Mouse (Mus musculus) naive thymus-derived CD4-positive, alpha-beta T cell, adult 2 months (primary cell): ENCODE results near the gene Tacc2.
A peak's percentile ranks its signal among the peaks of the same experiment; 100 is the strongest.

Experiments
- DNase-seq: peaks from one replicate; pipeline ENCODE4 v3.0.0-alpha.2; 2011; ENCODE audit warnings: low read depth

The Tacc2 gene

DNA sequence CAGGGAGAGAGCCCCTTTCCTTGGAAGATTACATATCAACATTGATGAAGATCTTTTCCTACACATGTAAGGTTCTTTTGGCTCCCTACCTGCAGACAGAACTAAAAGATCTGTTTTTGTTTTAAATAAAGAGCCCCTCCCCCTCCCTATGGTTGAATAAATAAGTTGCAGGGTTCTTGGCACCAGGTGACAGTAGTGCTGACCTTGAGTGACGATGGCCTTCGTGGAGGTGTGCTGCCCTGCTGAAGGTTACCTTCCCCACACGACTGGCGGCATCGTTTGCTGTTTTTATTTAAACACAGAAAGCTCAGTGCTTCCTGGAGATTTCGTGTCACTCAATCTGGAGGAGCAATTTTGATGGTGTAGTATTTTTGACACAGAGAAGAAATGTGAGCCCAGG, 113.6 kb downstream of the Tacc2 start:
- DNase-seq: no peak

DNA sequence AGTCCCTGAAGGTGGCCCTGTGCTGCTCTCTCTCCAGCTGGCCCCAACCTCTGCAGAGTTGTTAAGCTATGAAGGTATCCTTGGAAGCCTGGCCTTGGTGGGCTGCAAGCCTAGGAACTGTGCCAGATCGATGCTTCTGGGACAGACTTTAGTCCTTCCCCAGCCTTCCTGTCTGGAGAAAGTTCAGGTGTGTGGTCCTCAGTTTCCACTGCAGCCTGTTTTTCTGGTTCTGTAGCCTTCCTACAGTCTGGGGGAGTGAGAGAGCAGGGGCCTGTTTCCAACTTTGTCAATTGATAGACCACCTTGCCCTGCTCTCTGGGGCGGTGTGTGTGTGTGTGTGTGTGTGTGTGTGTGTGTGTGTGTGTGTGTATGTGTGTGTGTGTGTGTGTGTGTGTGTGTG, 114.7 kb downstream of the Tacc2 start:
- DNase-seq: peak; percentile 21

DNA sequence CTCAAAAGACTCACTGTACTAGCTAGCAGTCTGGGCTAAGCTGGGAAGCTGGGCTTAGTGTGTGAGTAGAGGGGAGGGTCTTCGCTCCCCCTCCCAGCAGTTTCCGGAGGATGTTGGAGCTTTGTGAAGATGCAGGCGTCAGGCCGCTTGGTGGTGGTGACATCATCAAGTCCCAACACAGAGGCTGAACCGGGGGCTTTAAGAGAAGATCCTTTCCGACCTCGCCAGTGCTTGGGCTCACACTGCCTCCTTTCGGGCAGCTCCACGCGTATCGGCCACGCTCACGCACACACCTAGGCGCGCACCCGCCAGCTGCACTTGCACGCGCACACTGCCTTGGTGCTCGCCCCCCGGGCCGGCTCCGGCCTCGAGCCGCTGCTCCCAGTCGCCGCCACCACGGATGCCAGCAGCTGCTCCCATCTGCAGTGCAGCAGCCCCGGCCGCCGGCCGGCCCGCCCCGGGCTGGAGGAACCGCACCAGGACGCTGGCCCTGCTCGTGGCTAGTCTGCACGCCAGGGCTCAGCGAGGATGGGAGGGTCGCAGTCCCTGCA, 115.2 kb downstream of the Tacc2 start:
- DNase-seq: peak; percentile 78

DNA sequence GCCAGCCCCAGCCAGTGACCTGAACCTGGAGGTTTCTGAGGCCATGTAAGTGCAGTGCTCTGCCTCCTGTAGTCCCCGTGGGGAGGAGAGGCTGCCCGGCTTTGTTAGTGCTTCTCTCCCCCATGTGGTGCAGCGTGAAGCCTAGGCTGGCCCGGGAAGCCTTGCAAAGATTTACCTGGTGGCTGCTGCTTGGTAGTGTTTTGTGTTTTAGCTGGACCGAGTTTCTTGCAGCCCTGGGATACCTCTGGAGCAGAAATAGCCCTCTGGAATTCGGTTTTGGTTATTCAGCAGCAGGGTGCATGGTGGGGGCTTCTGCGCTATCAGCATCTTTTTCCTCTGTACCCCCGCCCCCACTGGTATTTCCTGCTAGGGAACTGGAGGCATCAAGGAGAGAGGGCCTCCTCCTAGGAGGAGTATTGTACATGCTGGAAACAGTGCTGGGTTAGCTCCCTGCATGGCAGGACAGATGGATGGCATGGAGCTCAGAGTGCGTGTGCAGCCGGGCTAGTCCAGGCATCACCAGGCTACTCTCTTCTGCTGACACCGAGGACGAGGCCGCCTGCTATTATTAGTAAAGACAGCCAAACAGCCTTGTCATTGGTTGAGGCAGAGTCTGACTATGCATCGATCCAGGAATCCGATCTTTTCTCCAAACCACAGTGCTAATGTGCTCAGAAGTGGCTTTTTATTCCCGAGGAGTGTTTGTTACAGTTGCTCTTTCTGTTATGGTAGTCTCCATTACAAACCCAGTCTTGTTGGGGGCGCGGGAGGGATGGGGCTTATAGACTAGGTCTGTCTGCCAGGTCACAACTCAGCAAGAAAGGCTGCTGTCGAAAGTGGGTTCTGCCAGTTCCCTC, 115.9 kb downstream of the Tacc2 start:
- peak; percentile 62 for DNase-seq

DNA sequence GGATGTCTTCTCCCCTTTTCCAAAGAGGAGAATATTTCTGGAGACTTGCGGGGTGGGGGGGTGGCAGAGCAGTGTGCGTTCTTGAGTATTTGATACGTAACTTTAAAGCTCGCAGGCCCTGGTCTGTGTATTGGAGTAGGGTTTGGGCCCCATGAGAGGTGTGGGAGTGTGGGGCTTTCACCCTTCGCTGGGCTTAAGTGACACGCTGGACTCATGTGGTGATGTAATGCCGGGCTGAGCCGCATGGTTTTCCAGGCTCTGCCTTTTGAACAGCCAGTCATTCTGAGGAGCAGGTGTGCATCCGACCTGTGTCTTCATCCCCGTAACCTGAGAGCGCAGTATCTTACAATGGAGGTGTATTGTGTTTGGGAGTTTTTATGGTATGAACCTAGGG, 116.6 kb downstream of the Tacc2 start:
- DNase-seq: no peak

DNA sequence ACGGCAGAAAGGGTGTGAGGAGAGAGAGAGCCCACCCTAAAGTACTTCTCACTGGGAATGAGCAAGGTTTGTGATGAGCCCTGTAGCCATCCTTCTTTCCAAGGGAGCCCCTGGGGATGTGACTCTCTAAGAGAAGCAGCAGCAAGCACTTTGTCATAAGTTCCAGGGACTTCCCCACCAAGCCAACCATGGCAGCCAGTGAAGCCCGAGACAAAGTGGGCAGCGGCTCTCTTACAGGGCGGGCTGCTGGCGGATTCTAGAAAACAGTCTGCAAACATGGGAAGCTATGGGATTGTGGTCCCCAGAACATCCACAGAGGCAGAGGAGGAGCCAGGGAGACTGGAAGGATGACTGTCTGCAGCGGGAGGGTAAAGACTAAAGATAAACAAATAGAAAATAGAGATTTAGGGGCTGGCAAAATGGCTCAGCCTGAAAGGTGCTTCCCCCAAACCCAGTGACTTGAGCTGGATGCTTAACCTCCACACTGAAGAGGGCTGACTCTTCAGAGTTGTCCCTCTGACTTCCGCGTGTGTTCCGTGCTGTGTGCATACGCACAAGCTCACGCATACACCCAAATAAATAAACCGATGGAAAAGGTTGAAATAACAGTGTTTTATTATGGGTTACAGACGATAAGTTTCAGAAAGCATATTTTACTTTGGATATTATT, 118.6 kb downstream of the Tacc2 start:
- no peak for DNase-seq

DNA sequence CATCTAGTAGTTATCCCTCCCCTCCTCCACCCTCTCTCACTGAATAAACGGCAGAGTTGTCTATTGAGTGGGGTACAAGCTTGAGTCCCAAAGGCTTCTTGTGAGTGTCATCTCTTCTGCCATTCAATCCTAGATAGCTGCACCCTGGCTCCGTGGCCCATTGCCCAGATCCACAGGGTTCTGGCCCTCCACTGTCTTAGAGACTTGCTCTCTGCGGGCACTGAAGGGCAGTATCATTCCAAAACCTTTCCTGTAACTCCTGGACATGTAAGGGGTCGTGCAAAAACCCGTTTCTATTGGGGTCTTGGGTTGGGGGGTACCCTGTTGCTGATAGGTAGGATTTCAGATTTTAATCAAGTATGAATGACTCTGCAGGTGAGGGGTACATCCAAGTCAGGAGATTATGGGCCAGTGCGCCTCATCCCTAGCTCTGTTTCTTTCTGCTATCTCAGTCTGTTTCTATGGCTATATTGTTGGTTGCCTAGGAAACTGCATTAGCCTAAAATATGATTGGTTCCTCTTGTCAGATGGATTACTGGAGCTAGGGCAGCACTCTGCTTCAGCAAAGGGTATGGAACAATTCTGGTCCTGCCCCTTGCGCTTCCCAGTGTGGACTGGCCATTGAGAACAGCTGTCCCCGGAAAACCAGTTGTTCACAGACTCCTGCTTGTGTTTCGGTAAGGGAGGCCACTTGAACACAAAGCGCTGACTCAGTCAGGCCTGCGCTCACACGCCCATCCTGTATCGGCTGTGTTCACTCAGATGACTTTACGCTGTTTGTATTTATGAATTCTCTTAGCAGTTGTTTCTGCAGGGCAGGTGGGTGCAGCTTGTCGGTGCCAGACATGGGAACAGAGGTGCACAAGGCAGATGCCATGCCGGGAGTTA, 119.4 kb downstream of the Tacc2 start:
- no peak for DNase-seq

DNA sequence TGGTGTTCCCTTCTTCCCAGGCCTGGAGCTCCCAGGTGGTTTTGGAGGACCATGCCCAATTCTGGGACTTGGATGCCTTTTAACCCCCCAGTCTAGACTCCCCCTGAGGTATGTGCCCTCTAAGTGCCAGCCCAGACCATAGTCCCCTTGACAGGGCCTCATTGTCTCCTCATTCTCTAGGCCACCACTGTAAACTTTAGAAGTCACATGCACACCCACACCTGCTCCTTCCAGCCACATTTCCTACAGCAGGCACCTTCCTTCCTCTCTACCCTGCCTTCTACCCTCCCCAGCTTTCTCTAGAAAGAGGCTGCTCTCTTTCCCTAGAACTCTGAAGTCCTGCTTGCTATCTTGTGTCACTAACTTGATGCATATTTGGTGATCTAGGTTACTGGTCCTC, 121.2 kb downstream of the Tacc2 start:
- DNase-seq: no peak

DNA sequence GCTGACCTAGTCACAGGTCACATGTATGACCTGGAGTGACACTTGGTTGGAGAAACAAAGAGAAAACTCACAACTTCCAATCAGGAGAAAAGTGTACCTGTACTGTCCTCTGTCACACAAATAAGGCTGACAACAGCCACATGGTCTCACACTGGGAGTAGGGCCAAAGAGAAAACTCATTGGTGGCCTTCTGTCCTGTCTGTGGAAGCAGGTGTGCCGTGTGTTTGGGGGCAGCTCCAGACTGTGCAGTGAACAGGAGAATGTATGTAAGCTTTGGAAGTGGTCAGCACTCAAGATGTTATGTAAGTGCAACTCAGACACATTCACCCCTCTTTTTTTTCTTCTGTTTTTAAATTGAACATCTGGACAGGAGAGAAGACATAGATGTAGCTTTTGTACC, 124.1 kb downstream of the Tacc2 start:
- no peak for DNase-seq

DNA sequence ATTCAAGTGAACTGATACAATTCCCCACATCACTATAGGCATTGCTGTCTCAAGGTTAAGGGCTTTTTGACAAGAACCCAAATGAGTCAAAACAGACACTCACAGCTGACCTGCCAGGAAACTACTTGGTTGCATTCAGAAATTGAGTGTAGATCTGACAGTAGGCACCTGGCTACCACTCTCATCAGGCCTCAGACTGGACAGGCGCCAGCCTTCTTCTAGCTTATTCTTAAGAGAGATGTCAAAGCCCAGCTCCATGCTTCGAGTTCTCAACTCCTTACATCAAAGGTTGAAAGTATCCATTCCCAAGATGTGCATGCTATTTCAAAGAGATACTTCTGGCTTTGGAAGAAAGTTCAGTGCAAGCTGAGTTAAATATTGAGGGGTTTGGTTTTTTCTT, 128.0 kb downstream of the Tacc2 start:
- no peak for DNase-seq

DNA sequence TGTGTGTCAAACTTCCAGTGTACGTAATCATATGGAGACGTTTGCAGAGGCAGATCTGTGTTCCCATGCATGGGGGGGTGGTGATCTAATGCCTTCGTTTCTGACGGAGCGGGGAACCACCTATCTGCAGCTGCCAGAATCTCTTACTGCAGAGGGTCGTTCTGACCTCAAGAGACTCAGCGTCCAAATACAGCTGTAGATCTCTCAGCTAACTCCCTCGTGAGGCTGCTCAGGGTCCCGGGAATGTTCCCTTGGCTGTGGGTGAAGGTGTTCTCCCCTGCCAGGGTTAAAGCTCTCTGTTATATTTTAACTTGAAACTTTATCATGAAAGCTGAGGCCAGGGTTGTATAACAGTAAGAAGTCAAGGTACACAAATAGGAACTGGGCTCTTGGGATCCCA, 131.7 kb downstream of the Tacc2 start:
- DNase-seq: no peak

DNA sequence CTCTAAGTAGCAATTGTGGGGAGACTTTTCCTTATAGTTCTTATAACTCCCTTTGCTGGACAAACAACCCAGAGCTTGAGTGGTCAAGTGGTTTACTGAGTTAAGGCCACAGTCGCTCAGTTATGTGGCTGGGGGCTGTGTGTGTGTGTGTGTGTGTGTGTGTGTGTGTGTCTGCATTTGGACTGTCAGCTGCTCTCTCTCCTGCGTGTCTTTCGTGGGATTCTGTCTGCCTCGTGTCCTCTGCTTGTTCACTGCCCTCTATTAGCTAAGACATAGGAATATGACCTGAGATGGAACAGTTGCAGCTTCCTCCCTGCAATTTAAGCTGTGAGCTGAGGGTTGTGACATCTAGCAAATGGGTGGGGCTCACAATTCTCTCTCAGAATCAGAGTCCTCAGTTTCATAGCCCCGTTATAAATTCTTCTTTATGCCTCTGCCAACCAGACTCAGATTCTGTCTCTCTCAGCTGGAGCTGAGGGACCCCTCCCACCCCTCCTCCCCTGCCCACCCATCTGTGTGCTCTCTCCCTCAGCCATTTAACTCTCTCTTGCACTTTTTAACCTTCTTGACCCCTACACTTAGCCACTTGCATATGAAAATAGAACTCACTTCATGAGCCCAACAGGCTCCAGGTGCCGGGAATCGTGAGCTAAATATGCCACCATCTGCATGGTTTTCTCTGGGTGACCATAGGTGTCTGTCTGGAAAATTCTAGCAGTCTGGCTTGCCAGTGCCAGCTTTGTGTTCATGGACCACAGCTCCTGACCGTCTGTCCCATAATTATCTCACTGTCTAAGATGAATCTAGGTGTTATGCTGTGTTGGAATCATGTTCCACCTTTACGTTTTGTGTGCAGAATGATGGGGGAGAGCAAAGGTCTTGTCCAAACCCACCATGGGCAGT, 132.4 kb downstream of the Tacc2 start:
- DNase-seq: no peak

DNA sequence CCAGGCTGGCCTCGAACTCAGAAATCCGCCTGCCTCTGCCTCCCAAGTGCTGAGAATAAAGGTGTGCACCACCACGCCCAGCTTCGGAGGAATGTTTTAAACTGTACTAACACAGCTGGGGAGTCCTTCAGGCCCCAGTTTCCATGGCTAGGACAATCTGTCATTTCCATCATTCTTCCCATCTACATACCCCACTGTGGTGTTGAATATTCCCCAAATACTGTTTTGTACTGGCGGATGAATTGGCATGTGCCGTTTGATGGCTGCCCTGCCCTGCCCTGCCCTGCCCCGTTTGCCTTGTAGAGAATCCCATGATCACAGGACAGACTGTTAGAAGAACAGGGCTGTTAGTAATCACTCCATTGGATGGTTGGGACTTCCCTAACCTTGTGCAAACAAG, 134.6 kb downstream of the Tacc2 start:
- DNase-seq: no peak

DNA sequence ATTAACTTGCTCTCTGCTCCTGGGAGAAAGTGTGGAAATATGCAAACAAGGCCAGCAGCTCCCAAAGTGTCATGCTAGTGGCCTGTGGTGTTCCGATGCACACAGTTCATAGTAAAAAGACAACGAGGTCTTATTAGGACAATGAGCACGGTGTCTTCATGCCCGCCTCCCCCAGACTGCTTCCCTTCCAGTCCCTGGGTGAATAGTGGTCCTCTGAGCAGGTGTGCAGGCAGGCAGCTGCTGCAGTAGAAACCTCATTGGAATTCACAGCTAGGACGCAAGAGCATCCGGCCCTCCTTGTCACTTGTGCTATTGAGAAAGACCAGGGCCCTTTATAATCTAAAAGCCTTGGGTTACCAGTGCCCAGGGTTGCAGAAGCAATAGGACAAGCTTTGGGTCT, 136.1 kb downstream of the Tacc2 start:
- DNase-seq: no peak

DNA sequence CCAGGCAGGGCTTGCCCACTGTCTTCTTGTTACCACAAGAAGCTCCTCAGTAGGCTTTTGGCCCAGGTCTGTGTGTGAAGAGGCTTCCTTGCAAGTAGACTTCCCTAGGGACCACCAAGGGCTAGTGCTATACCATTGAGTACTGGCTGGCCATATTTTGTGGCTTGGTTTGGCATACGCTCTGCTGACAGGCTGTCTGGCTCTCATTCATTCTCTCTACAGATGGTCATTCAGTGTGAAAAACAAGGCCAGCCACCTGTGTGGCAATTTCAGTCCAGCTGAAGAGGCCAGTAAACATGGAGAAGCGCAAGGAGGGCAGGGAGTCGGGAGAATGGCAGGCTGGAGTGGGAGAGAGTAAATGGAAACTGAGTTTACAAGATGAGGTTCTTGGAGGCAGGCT, 138.2 kb downstream of the Tacc2 start:
- DNase-seq: no peak

DNA sequence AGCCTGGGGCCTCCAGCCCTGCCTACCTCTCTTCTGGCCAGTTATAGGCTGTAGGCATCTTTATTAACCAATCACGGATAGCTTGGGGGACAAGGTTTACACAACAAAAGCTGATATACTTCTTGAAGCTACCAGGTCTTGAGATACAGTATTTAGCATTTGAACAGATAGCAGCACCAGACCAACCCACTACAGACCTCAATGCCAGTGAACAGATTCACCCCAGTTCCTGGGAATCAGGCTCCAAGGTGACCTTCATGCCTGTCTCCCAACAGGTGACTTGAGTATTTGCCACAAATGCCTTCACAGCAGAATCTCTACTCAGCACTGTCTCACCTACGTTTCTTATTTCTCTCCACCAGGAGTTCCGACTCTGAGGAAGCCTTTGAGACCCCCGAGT, 139.1 kb downstream of the Tacc2 start:
- DNase-seq: no peak

DNA sequence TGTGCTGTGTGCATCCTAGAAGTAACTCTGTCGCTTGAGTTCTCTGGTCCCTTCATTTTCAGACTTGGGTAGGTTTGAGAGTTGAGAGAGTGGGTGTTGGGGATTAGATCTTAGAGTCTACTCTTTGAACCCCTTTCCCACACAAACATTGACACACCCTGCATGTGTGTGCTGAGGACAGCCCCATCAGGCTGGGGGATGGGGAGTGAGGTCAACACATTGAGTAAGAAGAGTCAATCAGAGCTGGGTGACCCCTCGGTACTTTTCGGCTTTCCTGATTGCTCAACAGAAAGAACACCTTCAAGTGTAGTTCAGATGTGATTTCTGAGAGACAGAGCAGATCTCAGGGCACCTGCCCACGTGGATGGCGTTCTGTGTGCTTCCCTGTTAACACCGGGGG, 139.8 kb downstream of the Tacc2 start:
- no peak for DNase-seq

DNA sequence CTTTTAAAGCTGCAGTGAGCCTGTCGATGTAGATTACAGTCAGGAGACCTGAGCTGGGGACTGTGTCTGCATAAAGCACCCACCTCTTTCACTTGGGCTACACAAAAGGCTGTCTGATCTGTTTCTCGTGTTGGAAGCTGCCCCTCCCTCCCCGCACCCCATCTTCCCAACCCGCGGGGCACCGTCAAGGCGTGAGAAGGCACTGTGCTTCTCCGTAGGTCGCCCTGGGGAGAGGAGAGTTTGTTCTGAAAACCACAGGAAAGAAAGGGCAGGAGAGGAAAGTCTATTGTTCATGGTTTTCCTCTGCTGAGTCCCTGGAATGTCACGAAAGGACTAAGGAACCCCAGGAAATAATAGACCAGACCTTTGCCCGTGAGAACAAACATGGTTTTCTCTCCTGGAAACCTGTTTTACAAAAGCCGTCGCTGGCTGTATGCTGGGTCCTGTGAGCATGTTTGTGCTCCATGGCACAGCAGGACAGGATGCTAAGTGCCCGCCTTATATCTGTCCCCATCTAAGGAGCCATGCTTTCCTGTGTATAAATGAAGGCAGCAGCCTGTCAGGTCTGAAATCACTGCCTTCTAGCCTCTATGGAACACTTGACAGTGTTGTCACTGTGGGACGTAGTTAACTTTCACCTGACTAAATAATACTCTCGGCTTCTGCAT, 142.8 kb downstream of the Tacc2 start:
- no peak for DNase-seq

DNA sequence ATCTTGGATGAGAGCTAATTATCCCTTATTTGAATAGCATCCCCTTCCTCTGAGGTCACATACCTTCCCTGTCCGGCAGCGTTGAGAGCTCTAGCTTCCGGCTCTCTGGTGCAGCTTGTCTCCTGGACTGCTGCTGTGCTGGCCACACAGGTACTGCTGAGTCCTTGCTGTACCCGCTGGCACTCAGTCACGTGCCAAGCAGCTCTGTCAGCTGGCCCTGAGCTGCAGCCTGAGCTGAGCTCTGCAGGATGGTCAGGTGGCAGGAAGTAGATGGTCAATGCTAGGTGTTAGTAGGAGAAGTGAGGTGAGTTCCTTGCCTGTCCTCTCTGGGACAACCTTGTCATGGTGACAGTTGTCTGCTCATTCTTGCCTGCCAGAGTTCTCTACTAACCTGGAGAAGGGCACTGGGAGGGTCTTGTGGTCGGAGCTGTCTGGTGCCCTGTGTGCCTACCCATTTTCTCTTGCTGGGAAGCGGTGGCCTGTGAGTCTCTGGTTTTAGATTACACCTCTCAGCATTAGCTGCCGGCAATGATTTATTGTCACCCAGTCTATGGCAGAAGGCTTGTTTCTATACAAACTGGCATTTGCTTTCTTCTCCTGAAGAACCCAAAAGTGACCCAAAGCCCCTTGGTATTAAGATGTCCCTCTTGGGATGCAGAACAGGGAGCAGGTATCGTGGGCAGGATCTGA, 143.6 kb downstream of the Tacc2 start:
- no peak for DNase-seq

DNA sequence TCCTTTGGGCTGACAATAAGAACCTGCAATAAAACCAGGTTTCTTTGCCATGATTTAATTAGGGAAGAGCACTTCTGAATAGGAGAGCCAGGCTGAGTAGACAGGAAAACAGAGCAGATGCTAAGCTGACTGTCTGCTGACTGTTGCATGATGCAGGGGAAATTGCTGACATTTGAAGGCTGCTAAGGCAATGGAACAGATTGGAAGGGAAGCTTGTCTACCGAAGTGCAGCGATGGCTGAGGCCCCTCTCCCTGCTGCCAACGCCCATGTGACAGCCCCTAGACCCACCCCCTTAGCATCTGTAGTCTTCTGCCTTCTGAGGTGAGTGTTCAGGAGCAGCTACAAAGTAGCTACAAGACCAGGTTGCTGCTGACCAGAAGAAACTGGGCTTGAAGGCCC, 148.9 kb downstream of the Tacc2 start:
- peak; percentile 6 for DNase-seq
